Mouse (Mus musculus): ENCODE results near the gene Dgcr6.

DNA sequence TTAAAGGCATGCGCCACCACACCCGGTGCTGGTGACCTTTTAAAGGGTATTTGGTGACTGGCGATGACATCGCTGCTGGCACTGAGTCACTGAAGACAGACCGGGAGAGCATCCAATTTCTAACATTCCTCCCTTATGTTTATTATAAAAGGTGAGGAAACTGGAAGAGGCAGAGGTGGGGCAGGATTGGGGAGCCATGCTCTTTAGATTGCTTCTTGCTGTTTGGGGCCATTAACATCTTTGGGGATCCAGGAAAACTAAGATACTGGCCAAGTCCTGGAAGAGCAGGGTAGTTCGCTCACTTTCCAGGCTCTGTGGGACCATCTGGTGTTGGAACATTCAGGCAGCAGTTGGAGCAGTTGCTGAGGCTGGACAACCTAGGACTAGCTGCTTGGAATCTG, 5.7 kb downstream of the Dgcr6 start:
- TF ChIP-seq CTCF (IDR thresholded peaks at IDR 0.05; ENCODE audit: low read depth) (no peak), EP300 (IDR thresholded peaks at IDR 0.05; ENCODE audit: low read depth) (no peak)

Data from heart, postnatal 0 days (tissue).